In genomic region chr8:69995422-69995775, GRCm38 (mm10) we compare ENCODE assay signal across 8 mouse cellular contexts. TPM values are rescaled to one million over a fixed set of nuclear protein-coding genes. Genes with fewer than 3 reads are reported as not detected.
DNase-seq lines count a peak whose midpoint lies in the region; ATAC-seq lines count a peak whose summit lies in the region.

No protein-coding gene starts in this region.

- peaks cover 18% of the 10 kb centered on the region; the same call in 1 of the 2 replicates for H3K4me1 ChIP-seq in lung, embryonic 15.5 days
- H3K4me1 ChIP-seq in embryonic facial prominence, embryonic 14.5 days (ENCODE audit: control insufficient read depth, insufficient read depth, low read length) = 0 out of 2 replicates have a peak, but pooled peaks cover 4% of the 10 kb centered on the region
- peaks cover 7% of the 10 kb centered on the region; the same call in 1 of the 2 replicates for H3K4me1 ChIP-seq in intestine, embryonic 15.5 days (replicated peaks)
- peaks cover 31% of the 10 kb centered on the region for H3K4me1 ChIP-seq in neural tube, embryonic 13.5 days (replicated peaks)

- peak overlapping the region; percentile 84 for H3K4me2 ChIP-seq in lung, embryonic 15.5 days
- H3K4me2 ChIP-seq in embryonic facial prominence, embryonic 14.5 days (ENCODE audit: low read depth, low read length) = peak overlapping the region; percentile 60
- H3K4me2 ChIP-seq in intestine, embryonic 15.5 days (replicated peaks) = peak overlapping the region; percentile 61
- H3K4me2 ChIP-seq in neural tube, embryonic 13.5 days = peak overlapping the region; percentile 91

- WGBS in lung, embryonic 15.5 days = 1% methylated on average over 7 of the region's 7 CpGs
- under 1% methylated on average over 7 of the region's 7 CpGs for WGBS in embryonic facial prominence, embryonic 14.5 days
- 0% methylated on average over 7 of the region's 7 CpGs for WGBS in intestine, embryonic 15.5 days
- WGBS in neural tube, embryonic 13.5 days = 0% methylated on average over 7 of the region's 7 CpGs

- peak overlapping the region; percentile 95 for H3K27ac ChIP-seq in lung, embryonic 15.5 days
- no peak overlapping the region; the same call in 1 of the 2 replicates for H3K27ac ChIP-seq in embryonic facial prominence, embryonic 14.5 days (replicated peaks; ENCODE audit: low read depth, low read length)
- peak overlapping the region; percentile 95 for H3K27ac ChIP-seq in intestine, embryonic 15.5 days
- peak overlapping the region; percentile 91 for H3K27ac ChIP-seq in neural tube, embryonic 13.5 days (replicated peaks)

- H3K36me3 ChIP-seq in lung, embryonic 15.5 days = no peaks in the 10 kb centered on the region
- 0 out of 2 replicates have a peak, but pooled peaks cover 7% of the 10 kb centered on the region for H3K36me3 ChIP-seq in embryonic facial prominence, embryonic 14.5 days (ENCODE audit: control insufficient read depth, insufficient read depth, low read length)
- H3K36me3 ChIP-seq in intestine, embryonic 15.5 days = no peaks in the 10 kb centered on the region
- H3K36me3 ChIP-seq in neural tube, embryonic 13.5 days = no peaks in the 10 kb centered on the region

- H3K4me3 ChIP-seq in lung, embryonic 15.5 days = peak overlapping the region; percentile 99
- peak overlapping the region; percentile 79 for H3K4me3 ChIP-seq in embryonic facial prominence, embryonic 14.5 days (ENCODE audit: low read depth, low read length)
- peak overlapping the region; percentile 87 for H3K4me3 ChIP-seq in intestine, embryonic 15.5 days (replicated peaks)
- peak overlapping the region; percentile 70 for H3K4me3 ChIP-seq in neural tube, embryonic 13.5 days

- no peak for DNase-seq in lung, postnatal 25 days (ENCODE audit: low spot score)
- DNase-seq in embryonic facial prominence, embryonic 14.5 days (ENCODE audit: low spot score) = no peak
- no peak for DNase-seq in cerebellum, postnatal 10 days
- DNase-seq in cerebellum, adult 8-10 months = no peak
- DNase-seq in adrenal gland, postnatal 4 days (ENCODE audit: low spot score in 2 of 2) = no peak

- peak overlapping the region; percentile 91 for H3K9ac ChIP-seq in lung, embryonic 15.5 days
- H3K9ac ChIP-seq in embryonic facial prominence, embryonic 14.5 days (ENCODE audit: low read depth, low read length) = peak overlapping the region; percentile 80
- H3K9ac ChIP-seq in intestine, embryonic 15.5 days = peak overlapping the region; percentile 89
- peak overlapping the region; percentile 80 for H3K9ac ChIP-seq in neural tube, embryonic 13.5 days

- H3K9me3 ChIP-seq in lung, embryonic 15.5 days = no peaks in the 10 kb centered on the region
- no peaks in the 10 kb centered on the region for H3K9me3 ChIP-seq in embryonic facial prominence, embryonic 14.5 days (ENCODE audit: control insufficient read depth, low read length)
- no peaks in the 10 kb centered on the region for H3K9me3 ChIP-seq in intestine, embryonic 15.5 days
- H3K9me3 ChIP-seq in neural tube, embryonic 13.5 days = no peaks in the 10 kb centered on the region

- ATAC-seq in lung, embryonic 15.5 days (ENCODE audit: borderline replicate concordance, extremely low read depth, low FRiP score, low TSS enrichment) = no peak
- no peak for ATAC-seq in embryonic facial prominence, embryonic 14.5 days (ENCODE audit: low read depth)
- ATAC-seq in intestine, embryonic 15.5 days = no peak
- no peak for ATAC-seq in neural tube, embryonic 13.5 days (ENCODE audit: low read depth)

- no peaks in the 10 kb centered on the region for H3K27me3 ChIP-seq in lung, embryonic 15.5 days
- H3K27me3 ChIP-seq in embryonic facial prominence, embryonic 14.5 days (replicated peaks; ENCODE audit: control insufficient read depth, insufficient read depth, low read length) = no peaks in the 10 kb centered on the region
- no peaks in the 10 kb centered on the region for H3K27me3 ChIP-seq in intestine, embryonic 15.5 days (replicated peaks)
- no peaks in the 10 kb centered on the region for H3K27me3 ChIP-seq in neural tube, embryonic 13.5 days

RNA-seq across cellular contexts. Expression of gene Gatad2a, which starts 0.8 kb away (rescaled TPM):
- polyA plus RNA-seq in lung, embryonic 15.5 days (2015; fragmentation: Nextera tagmentation; extraction: Ambion mirVana) = 60.3 and 64.3 TPM in 2 replicates
- polyA plus RNA-seq in embryonic facial prominence, embryonic 14.5 days (2014; fragmentation: Nextera tagmentation; extraction: Ambion mirVana) = 49.4 and 50.4 TPM in 2 replicates
- 51.2 and 54.7 TPM in 2 replicates for polyA plus RNA-seq in intestine, embryonic 15.5 days (2015; fragmentation: Nextera tagmentation; extraction: Ambion mirVana)
- 30.6 and 31.8 TPM in 2 replicates for polyA plus RNA-seq in neural tube, embryonic 13.5 days (2015; fragmentation: Nextera tagmentation; extraction: Ambion mirVana)
- total RNA-seq in adrenal gland, postnatal 4 days (2021) = 100 to 1,000 TPM in 1 of 2 experiments, 10 to 100 TPM in 1; 91.5 to 106 TPM

RNA-seq across cellular contexts. Expression of gene Mau2, which starts 47.1 kb away (rescaled TPM):
- 46.4 and 50.5 TPM in 2 replicates for polyA plus RNA-seq in lung, embryonic 15.5 days (2015; fragmentation: Nextera tagmentation; extraction: Ambion mirVana)
- 45.8 and 49.1 TPM in 2 replicates for polyA plus RNA-seq in embryonic facial prominence, embryonic 14.5 days (2014; fragmentation: Nextera tagmentation; extraction: Ambion mirVana)
- 43.1 and 46.4 TPM in 2 replicates for polyA plus RNA-seq in intestine, embryonic 15.5 days (2015; fragmentation: Nextera tagmentation; extraction: Ambion mirVana)
- polyA plus RNA-seq in neural tube, embryonic 13.5 days (2015; fragmentation: Nextera tagmentation; extraction: Ambion mirVana) = 68.1 and 68.7 TPM in 2 replicates
- 10 to 100 TPM; 76.6 to 80.2 TPM for total RNA-seq in adrenal gland, postnatal 4 days (2021)

RNA-seq across cellular contexts. Expression of gene Sugp1, which starts 47.2 kb away (rescaled TPM):
- polyA plus RNA-seq in lung, embryonic 15.5 days (2015; fragmentation: Nextera tagmentation; extraction: Ambion mirVana) = 41.5 and 44.8 TPM in 2 replicates
- 25.1 and 33.5 TPM in 2 replicates for polyA plus RNA-seq in embryonic facial prominence, embryonic 14.5 days (2014; fragmentation: Nextera tagmentation; extraction: Ambion mirVana)
- 36.3 and 37.5 TPM in 2 replicates for polyA plus RNA-seq in intestine, embryonic 15.5 days (2015; fragmentation: Nextera tagmentation; extraction: Ambion mirVana)
- 57.7 and 59.2 TPM in 2 replicates for polyA plus RNA-seq in neural tube, embryonic 13.5 days (2015; fragmentation: Nextera tagmentation; extraction: Ambion mirVana)
- 10 to 100 TPM; 41.1 to 45.2 TPM for total RNA-seq in adrenal gland, postnatal 4 days (2021)
